Mouse (Mus musculus): ENCODE results near the gene Psme4. TPM values are rescaled to one million over a fixed set of nuclear protein-coding genes. Genes with fewer than 3 reads are reported as not detected.
A peak's percentile ranks its signal among the peaks of the same experiment; 100 is the strongest.
"Not testable (repeated sequence)": the region's sequence is repeated elsewhere in the genome, so short reads cannot be mapped to it uniquely, and the experiment has no call there.

Gene Psme4
- total RNA-seq (2022) = 100 to 1,000 TPM; 187 to 251 (median 206) TPM

DNA sequence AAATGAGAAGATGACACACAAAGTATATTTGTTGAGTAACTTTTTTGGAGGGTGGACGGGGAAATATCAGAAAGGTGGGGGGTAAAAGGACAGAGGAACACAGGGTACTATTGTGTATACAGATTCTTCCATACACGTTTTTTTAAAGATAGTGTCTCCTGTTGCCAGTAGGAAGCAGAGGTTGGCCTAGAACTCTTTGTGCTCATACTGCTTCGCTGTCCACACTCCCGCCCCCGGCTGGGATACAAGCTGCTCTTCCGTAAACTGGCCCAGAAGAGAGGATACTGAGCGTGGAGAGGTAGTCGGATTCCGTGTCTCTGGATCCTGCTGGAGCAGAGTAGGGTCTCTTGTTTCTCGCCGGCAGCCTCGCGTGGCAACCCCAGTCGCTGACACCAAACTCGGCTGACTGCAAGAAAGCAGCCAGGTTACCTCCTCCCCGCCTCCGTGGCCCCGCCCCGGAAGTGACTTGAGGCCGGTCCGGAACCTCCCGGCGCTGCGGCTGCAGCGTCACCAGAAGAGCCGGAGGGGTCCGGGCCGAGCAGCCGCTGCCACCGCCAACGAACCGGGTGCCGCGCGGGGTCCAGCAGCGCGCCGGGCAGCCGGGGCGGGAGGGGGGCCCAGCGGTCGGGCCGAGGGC is at the start of gene Psme4:
Gene Psme4 (plus strand): TSS at position 460 of the 637 bp plus-strand sequence.
- peak; percentile 96 for DNase-seq (ENCODE audit: low spot score)

DNA sequence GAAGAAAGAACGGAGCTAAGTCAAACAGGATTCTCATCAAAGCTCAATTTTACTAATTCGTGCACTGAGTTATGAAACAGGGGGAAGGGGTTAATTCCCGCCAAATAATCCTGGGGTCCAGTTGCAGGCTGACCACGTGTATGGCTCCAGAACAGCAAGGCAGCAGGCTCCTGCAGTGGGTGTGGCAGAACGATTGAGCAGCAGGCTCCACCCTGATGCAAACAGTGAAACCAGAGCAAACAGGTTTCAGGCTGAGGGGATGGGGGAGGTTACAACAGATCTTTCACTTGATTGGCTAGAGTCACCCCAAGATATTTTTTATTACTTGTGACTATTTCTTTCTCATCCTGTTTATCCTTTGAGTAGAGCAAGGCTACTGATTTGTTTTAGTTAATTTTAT is 48.1 kb upstream of the Psme4 start:
- no peak for DNase-seq (ENCODE audit: low spot score)

DNA sequence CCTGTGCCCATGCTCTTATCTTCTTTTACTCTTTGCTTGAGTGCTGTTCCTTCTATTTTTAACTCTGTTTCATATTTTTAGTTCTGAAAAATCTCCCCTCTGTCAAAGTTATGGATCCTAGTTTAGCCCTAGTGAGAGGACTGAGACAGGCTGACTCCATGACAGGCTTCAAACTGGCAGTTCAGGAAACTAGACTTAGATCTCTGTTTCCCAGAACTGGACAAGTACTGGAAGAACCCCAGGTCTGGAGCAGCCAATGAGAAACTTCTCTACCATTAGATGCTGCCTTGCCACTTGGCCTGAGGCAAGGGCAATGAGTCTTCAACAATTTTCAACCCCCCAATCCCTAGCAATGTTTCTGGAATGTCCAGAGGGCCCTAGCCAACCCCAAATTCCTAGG is 40.8 kb upstream of the Psme4 start:
- DNase-seq (ENCODE audit: low spot score) = peak; percentile 41

DNA sequence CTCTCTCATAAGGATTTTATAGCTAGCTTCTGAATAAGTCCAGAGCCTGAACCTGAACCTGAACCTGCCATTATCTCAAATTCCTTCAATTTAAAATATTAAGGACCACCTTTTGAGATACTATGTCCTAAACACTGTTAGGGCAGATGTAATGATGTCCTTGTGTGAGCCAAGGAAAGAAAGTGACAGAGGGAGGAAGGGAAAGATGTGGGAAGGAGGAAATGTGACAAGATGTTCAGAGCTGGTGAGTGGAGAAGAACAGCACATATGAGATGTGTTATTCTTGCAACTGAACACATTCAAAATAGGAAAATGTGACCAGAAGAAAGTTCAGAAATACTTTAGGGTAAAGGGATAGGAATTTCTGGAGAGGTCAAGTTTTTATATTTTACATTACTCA is 38.1 kb upstream of the Psme4 start:
- no peak for DNase-seq (ENCODE audit: low spot score)

DNA sequence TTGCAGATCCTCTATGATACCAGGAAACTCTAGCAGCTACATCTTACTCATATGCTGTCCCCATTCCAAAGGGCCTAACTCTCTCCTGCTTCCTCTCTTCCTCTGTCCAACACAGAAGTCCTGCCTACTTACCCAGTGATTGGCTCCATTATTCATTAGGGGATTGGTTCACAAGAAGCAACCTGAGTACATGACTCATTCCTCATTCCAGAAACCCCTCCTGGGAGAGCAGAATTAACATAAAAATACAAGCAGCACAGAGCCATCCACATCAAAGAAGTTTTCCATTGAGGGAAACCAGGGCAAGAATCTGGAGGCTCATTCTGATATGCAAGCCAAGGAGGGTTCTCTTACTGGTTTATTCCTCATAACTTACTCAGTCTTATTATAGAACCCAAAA is 27.5 kb upstream of the Psme4 start:
- no peak for DNase-seq (ENCODE audit: low spot score)

DNA sequence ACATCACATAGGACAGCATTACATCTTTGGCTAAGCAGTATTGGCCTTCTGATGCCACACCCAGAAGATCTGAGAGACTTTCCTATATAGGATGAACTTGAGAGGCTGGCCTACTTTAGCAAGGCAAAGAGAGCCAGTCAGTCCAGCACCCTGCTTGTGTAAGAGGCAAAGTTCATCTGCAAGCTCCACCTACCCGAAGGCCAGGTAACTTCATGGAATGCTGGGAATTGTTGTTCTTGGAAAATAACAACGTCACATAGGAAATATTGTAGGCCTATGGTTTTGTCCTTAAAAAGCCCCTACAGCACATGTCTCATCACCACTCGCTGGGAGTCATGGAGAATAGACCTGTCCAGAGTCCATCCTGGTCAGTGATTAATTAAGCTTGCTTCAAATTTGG is 22.6 kb upstream of the Psme4 start:
- DNase-seq (ENCODE audit: low spot score) = no peak

DNA sequence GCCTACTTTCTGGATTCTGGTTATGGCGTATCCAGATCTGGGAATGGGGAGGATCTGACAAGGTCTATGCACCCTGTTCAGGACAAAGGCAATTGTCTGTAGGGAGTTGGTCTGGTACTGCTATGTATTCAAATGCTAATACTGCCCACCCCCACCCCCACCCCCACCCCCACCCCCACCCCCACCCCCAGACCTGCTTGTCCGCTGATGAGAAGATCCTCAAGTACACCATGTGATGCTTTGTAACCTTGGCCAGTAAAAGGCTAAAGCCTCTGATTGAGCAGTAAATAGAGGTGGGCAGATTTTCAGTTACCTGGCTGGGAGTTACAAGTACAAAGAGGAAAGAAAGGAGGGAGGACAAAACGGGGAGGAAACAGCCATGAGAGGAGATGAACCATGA is 21.9 kb upstream of the Psme4 start:
- no peak for DNase-seq (ENCODE audit: low spot score)

DNA sequence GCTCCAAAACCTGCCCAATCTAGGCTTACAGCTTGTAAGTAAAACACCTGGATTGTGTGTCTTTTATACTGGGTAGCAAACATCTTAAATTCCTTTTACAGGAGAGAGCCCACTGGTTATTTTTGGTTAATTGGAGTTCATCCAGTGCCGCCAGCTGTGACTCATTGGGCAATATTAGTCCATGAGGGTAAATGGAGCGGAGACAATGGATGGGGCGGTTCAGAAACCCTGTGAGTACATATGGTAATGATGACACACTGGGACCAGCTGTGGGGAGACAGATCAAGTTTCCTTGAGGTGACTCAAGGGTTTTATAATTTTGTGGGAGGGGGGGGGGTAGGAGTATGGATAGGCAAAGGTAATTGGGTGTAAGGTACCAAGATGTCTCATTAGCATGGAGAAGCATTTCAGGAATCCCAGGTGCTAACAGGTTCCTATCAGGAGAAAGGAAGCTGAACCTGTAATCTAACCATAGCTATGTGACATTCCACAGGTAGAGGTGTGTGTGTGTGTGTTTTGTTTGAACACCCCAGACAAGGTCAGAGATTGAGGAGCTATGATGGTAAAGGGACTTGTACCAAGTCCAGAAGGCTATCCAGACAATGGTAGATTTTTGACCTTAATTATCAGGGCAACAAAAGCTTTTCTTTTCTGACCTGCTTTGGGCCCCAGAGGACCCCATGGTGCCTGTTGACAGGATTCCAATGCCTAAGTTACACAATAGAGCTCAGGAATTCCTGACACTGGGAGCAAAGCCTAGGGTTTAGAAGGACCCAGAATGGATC is 21.3 kb upstream of the Psme4 start:
- DNase-seq (ENCODE audit: low spot score) = no peak

DNA sequence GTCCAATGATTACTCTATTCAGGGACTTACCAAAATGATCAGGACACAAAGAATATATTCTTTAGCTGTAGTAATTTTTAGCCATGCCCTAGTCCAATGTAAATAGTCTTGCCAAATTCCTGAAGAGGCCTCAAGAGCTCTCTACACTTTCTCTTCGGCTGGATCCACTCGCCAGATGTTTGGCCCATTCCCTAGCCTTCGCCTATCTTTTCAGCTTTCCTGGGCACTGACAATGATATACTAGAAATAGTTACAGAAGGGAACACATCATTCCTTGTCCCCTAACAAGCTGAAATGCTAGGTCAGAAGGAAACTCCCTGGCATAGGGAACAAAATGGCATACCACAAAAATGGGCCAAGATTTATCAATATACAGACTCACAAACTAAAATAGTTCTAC is 18.6 kb upstream of the Psme4 start:
- DNase-seq (ENCODE audit: low spot score) = no peak

DNA sequence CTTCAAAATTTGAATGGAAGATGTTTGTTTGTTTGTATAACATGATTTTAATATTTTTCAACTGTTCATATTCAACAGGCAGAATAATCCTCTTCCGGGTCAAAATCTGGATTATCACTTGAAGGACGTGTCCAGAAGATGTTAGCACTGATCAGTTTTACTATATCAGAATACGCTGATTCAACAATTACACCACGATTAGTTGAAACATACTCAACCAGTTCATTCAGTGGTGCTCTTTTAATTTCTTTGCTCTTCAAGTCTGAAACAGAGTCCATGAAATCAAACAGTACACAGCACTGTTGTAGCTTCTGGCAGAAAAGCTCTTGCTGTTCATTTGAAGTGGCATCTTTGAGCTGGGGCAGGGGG is 17.1 kb upstream of the Psme4 start:
- DNase-seq (ENCODE audit: low spot score) = not testable (repeated sequence)

DNA sequence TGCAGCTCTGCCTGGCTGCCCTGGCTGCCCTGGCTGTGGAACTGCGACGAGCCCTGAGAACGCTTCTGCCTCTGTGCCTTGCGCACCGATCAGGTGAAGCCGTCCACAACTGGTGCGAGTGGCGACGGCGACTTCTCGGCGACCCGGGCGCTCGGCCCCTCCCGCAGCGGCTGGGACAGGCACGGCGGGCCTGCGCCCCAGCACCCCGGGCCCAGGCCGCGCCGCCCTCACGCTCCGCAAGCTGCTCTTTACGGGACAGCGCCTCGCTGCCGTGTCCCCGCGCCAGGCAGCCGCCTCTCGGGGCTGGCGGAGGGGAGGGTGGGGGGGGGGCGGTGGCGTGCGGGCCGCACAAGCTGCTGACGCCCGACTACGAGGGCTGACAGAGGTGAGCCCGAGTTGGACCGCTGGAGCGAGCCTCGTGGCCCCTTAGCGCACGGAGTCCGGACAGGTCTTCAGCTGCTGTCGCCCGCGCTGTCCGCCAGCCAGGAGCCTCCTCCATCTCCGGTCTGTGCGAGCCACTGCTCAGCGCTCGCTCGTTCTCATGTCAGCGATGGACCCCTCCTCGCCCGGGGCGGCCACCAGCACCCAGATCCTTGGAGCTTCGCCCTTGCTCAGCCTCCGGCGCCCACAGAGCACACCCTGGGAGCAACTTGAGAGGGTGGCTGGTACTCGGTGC is 16.5 kb upstream of the Psme4 start:
- DNase-seq (ENCODE audit: low spot score) = no peak

DNA sequence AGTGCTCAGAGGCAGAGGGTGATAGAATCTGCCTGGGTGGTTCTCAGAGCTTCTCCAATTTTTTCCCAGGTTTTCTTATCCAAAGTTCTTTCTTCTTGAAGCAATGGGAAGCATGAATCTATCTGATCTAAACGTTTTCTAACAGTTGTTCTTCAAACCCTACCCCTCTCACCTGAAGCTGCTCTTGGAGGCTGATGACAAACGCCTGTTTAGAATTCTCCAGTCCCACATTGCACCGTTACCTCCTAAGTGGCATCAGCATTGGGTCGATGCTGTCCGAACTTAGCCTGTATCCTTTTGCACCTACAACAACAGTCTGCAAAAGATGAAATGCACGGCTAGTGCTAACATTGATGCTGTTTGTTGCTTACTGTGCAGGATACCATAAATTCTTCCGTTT is 10.1 kb upstream of the Psme4 start:
- DNase-seq (ENCODE audit: low spot score) = no peak

DNA sequence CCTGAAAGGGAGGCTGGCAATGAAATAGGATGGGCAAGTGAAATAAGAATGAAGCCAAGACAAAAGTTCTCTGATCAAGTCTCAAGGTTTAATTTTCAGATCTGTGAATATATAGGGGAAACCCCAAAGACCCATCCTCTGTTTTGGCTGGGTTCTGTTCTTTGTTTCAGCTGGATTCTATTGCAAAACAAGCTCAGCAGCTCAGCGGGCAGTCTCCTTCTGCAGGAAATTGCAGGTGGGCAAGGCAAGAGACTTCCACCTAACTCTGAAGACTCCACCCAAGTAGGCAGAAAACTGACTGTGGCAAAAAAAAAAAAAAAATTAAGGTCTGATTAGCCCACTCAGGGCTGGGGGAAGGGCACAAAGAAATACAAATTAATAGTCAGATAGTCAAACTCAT is 9.6 kb upstream of the Psme4 start:
- no peak for DNase-seq (ENCODE audit: low spot score)

DNA sequence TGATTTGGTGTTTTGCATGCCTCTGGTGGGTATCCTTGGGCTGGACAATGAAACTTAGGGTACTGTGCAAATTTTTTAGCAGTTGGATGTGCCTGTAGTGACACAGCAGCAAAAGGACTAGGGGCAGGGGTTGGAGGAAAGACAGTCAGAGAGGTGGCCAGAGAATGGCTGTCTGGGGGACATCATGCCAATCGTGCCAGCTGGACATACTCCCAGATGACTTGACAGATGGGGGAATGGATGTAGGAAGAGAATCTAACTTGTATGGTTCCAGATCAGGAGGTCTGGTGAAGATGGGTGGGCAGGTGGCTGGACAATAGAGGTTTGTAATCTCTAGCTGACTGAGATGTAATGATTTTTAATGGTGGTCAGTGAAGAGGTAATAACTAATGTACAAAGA is 6.5 kb upstream of the Psme4 start:
- DNase-seq (ENCODE audit: low spot score) = no peak

DNA sequence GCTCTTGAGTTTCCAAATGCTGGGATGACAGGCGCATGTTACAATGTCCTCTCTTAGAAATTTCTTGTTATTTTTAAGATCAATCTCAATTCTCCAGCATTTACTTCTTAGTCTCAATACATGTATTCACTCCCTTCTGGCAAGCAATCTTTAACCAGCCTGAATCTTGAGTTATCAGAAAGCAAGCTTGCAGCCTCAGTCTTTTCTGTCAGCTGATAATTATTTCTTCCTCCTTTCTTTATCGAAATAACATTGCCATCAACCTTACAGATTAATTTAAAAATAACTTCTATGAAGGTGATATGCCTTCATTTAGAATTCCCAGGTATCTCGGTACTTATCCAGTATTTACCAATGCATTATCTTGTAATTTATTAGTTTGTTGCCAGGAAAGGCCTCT is 709 bp upstream of the Psme4 start:
- DNase-seq (ENCODE audit: low spot score) = no peak

DNA sequence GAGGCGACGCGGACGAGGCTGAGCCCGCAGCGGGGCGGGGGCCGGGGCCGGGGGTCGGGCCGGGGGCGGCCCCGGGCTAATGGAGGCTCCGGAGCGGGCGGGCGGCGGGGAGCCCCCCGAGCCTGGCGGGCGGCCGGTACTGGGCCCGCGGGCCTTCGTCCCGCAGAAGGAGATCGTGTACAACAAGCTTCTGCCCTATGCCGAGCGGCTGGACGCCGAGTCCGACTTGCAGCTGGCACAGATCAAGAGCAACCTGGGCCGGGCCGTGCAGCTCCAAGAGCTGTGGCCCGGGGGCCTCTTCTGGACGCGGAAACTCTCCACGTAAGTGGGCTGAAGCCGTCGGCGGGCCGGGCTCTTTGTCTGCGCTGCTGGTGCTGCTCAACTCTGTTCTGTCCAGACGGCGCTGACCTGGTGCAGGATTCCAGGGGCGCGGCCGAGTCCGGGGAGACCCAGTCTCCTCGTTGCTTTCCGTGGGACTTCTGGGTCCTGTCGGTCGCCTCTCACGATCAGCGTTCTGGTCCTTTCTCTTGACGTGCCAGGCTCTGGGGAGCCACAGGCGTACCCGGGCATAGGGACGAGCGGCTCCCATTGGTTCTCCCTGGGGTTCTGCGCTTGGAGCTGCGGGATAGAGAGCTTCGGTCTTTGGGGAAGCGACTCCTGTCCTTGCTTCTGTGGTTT is 517 bp downstream of the Psme4 start:
- no peak for DNase-seq (ENCODE audit: low spot score)

DNA sequence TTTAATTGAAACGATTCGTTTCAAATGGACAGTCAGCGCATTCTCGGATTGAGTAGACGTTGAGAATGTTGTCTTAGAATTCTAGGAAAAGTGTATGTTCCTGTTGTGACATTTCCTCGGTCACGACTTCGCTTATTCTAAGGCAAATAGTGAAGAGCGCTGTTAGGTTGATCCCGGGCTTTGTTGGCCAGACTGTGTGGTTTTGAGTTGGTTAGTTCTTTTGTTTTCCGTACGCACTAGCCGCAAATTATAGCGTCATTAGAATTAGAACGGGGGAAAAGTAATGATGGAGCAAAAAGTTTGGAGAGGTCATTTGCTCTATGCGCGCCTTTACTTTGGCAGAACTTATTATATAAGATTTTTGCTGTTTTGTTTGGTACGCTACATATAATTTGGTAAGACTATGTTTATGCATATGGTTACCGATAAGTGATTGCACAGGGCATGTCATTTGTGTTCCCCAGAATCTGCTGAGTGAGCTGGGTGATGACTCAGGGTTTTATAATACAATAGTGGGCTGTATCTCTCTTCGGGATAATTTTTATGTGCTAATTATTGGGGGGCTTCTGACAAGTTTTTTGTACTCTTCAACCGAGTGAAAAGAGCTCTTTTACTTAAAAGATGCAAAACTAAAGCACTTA is 1.4 kb downstream of the Psme4 start:
- DNase-seq (ENCODE audit: low spot score) = no peak

DNA sequence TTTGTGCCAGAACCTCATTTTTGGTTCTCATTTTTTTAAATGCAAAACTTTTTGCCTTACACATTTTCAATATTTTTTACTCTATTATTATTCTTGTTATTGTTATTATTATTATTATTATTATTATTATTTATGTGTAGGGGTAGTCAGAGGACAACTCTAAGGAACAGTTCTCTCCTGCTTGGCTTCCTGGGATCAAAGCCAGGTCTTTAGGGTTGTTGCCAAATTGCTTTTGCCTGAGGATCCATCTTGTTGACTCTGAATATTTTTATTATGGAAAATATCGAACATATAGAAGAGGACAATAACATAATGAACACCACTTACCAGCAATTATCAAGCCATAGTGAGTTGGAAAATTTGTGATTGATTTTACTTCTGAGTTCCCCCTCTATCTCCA is 3.1 kb downstream of the Psme4 start:
- no peak for DNase-seq (ENCODE audit: low spot score)

DNA sequence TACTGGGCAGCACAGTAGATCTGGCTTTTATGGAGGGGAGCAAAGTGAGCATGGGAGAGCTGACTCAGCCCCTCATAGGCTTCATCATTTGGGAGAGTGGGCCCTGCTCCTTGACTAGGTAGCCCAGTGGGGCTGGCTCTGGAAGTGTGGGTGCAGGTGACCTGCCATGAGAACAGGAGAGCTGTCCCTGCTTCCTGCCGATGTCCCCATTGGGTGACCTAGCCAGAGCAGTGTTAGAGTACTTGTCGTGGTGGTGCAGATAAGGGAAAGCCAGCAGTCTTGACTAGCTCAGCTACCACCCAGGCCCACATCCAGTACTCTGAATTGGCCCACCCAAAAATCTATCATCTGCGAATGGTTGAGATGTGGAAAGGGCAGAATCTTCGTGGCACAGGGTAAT is 6.0 kb downstream of the Psme4 start:
- no peak for DNase-seq (ENCODE audit: low spot score)

DNA sequence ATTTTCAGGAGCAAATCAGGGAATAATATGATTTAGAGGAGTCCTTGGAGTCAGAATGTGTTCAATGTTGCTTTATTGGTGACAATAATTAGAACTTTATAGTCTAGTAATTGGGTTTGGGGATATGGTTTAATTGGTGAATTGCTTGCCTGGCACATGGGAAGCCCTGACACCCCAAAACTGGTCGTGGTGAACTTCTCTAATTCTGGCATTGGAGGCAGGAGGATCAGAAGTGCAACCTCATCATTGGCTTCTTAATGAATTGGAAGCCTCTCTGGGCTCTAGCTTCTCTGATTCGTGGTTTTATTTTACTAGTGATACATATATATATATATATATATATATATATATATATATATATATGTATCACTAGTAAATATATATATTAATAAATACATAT is 9.4 kb downstream of the Psme4 start:
- DNase-seq (ENCODE audit: low spot score) = no peak

DNA sequence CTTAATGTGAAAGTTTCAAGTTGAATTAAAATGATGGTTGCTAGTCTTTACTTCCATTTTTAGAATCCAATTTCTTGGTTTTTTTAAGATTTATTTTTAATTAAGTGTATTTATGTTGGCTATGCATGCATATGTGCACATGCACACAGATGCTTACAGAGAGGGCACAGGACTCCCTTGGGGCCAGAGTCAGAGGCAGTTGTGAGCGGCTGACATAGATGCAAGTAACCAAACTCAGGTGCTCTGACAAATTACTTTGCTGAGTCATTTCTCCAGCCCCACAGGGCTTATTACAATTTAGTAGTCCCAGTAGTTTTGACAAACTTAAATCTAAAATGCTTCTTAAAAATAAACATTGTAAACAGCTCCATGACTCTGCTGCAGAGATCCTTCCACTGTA is 10.1 kb downstream of the Psme4 start:
- DNase-seq (ENCODE audit: low spot score) = no peak

DNA sequence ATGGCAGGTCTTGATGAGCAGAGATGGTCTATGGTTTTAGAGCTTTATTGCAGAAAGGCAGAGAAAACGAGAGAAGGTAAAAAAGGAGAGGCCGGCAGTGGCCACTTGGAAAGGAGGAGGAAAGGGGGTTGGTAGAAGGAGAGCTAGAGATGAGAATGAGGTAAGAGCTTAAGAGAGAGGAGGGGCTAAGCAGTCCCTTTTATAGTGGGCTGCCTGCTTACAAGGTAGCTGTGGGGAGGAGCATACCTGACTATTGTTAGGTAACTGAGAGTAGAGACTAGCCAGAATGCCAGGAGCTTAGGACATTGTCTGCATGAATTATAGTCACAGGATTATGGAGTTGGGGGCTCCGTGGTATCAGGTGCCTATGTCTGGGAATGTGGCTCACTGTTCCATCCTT is 14.0 kb downstream of the Psme4 start:
- no peak for DNase-seq (ENCODE audit: low spot score)
